Mouse (Mus musculus) cerebellum, adult (tissue): ENCODE results near the gene Etv6.
A peak's percentile ranks its signal among the peaks of the same experiment; 100 is the strongest.

ENCODE experiments used
- ATAC-seq: cut with Nextera tagmentation; 2 replicates; pipeline ENCODE4 v1.9.2; 2017; ENCODE audit warnings: mild to moderate bottlenecking, moderate library complexity, mixed read lengths; ENCODE audit not compliant: insufficient number of reproducible peaks, low FRiP score, low TSS enrichment

The Etv6 gene

GRCm38 (mm10) chr6:134133756-134134155 lies 98.3 kb downstream of the Etv6 start:
- ATAC-seq = no peak

GRCm38 (mm10) chr6:134134821-134135323 lies 99.4 kb downstream of the Etv6 start:
- ATAC-seq = no peak

DNA sequence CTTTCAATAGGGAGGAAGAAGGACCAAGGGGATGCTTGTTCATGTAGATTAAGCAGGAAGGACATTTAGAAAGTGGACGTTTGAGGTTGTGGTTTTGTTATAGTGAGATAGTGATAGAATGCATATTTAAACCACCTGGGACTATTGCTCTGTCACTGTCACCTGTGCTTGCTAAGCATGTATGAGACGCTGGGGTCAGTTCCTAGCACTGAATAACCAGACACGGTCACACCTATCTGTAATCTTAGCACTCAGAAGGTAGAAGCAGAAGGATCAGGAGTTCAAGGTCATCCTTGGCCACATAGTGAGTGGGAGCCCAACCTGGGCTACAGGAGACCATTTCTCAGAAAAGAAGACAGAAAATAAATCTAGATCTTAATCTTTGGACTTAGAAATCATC lies 100.8 kb downstream of the Etv6 start:
- no peak for ATAC-seq

DNA sequence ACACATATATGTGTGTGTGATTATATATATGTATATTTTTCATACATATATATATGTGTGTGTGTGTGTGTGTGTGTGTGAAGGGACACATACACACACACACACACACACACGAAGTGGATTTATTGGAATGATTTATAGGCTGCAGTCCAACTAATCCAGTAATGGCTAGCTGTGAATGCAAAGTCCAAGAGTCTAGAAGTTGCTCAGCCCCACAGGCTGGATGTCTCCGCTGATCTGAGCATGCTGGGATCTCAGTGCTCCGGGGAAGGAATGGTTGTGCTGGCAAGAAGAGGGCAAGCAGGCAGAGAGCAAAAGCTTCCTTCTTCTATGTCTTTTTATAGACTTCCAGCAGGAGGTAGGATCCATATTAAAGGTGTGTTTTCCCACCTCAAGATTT lies 103.9 kb downstream of the Etv6 start:
- no peak for ATAC-seq

DNA sequence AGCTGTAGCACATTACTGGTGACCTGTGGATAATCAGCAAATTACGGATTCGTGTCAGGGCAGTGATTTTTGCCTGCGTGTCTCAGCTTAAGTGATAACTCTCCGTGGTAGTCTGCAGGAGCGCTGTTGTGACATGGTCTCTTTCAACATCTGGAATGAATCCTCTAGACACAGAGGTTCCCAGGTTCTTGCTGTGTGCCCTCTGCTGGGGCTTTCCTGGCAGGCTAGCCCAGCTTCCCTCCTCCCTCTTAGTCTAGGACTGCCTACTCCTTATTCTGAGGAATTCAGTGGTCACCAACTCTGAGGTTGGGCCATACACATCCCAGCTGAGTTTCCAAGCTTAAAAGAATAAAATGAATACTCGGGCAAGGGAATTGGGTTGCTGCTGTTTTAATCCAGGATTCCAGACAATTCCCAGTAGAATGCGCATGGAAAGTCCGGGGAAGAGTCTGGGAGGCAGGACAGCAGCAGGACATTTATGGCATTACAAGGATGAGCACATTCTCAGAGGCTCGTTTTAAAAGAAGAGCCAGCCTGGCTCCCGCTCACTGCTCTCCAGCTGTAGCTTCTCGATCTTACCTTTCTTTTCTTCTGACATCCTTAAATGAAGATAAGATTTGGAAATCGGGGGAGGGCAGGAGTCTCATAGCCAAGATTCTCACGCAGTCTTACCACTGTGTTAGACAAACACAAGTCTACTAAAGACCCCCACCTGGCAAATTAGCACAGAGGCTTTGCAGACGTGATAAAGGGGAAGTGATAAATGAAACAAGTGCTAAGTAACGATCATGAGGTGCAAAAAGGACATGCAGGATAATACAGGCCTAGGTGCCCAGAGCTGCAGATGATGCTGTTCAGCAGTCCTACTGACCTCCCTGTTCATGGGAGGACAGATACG lies 105.5 kb downstream of the Etv6 start:
- ATAC-seq = no peak

- no peak for ATAC-seq
Observed at GRCm38 (mm10) chr6:134141616-134142165, 106.2 kb downstream of the Etv6 start.

- no peak for ATAC-seq
Observed at GRCm38 (mm10) chr6:134142700-134143099, 107.2 kb downstream of the Etv6 start.

- ATAC-seq = no peak
Observed at GRCm38 (mm10) chr6:134143649-134144097, 108.2 kb downstream of the Etv6 start.

GRCm38 (mm10) chr6:134144231-134145130 lies 109.0 kb downstream of the Etv6 start:
- no peak for ATAC-seq

DNA sequence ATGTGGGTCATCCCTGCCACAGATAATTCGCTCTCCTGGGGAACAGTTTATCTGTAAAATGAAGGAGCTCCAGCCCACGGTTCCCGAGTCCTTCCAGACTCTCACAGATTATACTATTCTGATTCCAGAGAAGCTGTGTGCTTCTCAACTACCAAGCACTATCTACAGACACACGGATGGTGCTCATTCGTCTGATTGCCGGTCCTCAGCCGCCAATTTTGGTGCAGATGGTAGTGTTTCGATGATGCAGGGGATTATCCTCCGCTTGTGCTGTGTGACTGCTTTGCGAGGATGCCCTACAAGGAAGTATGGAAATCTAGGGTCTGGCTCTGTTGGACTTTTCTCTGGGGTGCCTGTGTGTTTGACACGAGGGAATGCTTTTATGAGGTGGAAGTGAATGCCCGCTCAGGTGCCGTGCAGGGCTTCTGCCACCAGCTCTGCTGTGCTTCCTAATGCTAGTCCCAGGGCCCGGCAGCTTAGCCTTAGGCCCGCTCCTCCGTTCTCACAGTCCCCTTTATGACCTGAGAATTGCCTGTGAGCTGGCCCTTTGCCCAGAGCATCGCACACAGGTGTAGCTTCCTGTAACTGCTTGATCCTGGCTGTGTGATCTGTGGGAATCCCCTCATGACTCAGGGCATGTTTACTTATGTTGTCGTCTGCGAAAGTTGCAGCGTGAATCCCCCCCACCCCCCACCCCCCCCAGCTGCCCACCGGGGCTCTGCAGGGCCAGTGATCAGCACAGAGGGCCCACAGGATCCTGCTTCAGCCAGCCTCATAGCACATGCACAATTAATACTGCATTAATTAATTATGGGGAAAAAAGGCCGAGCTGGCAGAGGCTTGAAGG lies 112.3 kb downstream of the Etv6 start:
- peak; percentile 42 for ATAC-seq

DNA sequence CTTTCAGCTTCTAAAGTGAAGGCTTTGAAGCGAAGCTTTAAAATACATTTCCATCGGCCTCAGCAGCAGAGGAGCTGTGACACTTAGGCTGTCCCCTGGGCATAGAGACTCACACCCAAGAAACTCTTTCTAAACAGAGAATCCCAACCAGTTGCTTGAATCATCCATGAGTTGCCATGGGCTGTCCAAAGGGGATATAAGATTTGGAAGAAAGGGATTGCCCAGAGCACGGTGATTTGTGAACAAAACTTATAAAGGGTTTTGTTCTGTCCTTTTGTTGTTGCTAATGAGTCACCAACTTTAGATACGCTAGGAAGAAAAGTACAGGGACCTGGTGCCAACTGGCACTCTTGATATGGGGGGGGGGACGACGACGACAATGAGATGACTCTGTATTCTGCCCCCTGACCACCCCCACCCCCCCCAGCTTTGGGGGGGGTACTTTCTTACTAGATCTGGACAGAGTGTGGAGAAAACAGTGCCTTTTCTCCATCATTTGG lies 113.0 kb downstream of the Etv6 start:
- no peak for ATAC-seq

GRCm38 (mm10) chr6:134149606-134150005 lies 114.1 kb downstream of the Etv6 start:
- ATAC-seq = no peak

GRCm38 (mm10) chr6:134151022-134151680 lies 115.7 kb downstream of the Etv6 start:
- ATAC-seq = no peak

GRCm38 (mm10) chr6:134151853-134152505 lies 116.5 kb downstream of the Etv6 start:
- ATAC-seq = no peak

GRCm38 (mm10) chr6:134152539-134152938 lies 117.0 kb downstream of the Etv6 start:
- ATAC-seq = no peak

DNA sequence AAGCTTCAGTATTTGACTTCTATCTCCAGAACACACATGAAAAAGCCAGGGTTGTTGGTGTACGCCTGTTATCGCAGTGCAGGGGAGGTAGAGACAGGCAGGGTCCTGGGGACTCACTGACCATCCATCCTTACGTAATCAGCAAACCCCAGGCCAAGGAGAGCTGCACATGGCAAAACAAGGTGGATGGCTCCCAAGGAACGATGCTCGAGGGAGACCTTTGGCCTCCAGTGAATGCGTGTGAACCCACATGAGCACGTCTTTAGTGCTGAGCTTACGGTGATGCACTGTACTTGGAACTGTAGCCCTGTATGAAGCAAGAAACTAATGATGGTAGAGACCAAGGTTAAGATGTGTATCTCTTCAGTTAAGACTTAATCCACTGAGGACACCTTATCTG lies 119.2 kb downstream of the Etv6 start:
- ATAC-seq = 0 out of 2 replicates have a peak, but pooled peaks have one; percentile 27

- ATAC-seq = no peak
Observed at GRCm38 (mm10) chr6:134155900-134156623, 120.6 kb downstream of the Etv6 start.
